Mouse (Mus musculus) lung, postnatal 0 days (tissue): ENCODE data around the gene Ppl.

Source experiments
- CTCF ChIP-seq: IDR thresholded peaks from 2 replicates; pipeline ENCODE4 v1.5.1; 2016; ENCODE audit warnings: antibody characterized with exemption, mild to moderate bottlenecking
- EP300 ChIP-seq: IDR thresholded peaks from 2 replicates; pipeline ENCODE4 v1.6.1; 2016; ENCODE audit warnings: antibody characterized with exemption, mild to moderate bottlenecking, control low read depth

GRCm38 (mm10) chr16:5135551-5136261 lies 3.5 kb upstream of the Ppl start:
- peak; percentile 78 for TF ChIP-seq EP300
- no peak for TF ChIP-seq CTCF
